Mouse (Mus musculus) lung, adult 2 months (tissue): ENCODE measurements around the gene Fggy.

Experiments used
- CTCF ChIP-seq: fragments of 200-500 bp; IDR thresholded peaks from 2 replicates; pipeline ENCODE4 v1.5.1; 2011; ENCODE audit warnings: mild to moderate bottlenecking, low read length, control low read depth; ENCODE audit not compliant: insufficient read depth
- POLR2A ChIP-seq: fragments of 200-500 bp; IDR thresholded peaks from 2 replicates; pipeline ENCODE4 v1.6.1; 2011; ENCODE audit warnings: low read depth, mild to moderate bottlenecking, control low read depth, low read length, borderline replicate concordance; ENCODE audit errors: extremely low read depth

DNA sequence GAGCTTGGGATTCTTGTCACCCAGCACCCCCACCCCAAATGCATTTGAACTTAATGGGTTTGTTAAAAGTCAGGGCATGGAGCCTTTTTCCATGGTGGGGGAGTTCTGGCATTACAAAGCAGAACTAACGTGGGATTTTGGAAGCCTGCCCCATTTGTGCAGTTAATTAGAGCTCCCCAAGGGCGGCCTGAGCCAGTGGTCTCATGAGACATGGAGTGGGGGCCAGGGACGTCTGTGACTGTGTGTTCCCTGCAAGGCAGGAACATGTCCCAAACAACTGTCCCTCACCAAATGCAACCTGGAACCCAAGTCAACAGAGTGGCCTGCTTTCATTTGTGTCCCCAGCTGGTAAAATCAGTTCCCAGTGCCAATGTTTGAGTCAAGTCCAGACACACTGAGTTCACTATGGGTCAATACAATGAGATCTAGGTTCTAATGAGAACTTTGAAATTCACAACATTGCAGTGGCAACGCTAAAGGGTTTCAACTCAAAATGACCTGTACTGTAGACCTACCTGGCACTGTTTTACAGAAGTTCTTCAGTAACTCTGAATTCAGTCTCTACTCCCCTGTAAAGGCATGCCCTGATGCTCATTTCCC, 324.5 kb downstream of the Fggy start:
- no peak for TF ChIP-seq CTCF
- TF ChIP-seq POLR2A, result no peak
